Mouse (Mus musculus) MEL (cell line): Measurements from ENCODE around the gene Plcb1.

ENCODE experiments used
- EP300 ChIP-seq, 2 experiments: IDR thresholded peaks; 2 replicates each; pipeline ENCODE4 v1.6.1; 2011; ENCODE audit warnings: improper control_type of control experiment in 2 of 2, low read length in 2 of 2, low read depth in 1 of 2, mild to moderate bottlenecking in 1 of 2
- MAX ChIP-seq: IDR thresholded peaks from 2 replicates; pipeline ENCODE4 v1.6.1; 2011; ENCODE audit warnings: low read length, improper control_type of control experiment
- SIN3A ChIP-seq: IDR thresholded peaks from 2 replicates; pipeline ENCODE4 v1.6.1; 2012; ENCODE audit warnings: low read length, improper control_type of control experiment, inconsistent platforms
- ZC3H11A ChIP-seq: IDR thresholded peaks from 2 replicates; pipeline ENCODE4 v1.6.1; 2012; ENCODE audit warnings: low read depth, mild to moderate bottlenecking, inconsistent platforms, low read length, improper control_type of control experiment

DNA sequence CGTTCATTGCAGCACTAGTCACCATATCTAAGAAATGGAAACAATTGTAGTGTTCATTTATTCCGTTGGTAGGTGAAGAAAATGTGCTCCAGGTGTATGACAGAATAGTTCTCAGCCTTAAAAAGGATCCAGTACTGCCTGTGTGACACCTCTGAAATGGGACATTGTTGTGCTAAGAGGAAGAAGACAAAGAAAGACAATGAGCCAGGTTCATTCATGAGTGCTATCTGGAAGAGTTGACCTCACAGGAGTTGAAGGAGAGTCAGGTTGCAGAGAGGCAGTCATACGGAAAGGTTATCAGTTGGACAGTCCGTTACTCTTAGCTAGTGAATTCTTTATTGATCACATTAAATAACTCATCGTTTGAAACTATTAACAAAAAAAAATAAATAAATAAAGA, 286.6 kb downstream of the Plcb1 start:
- TF ChIP-seq EP300 (IDR thresholded peaks at IDR 0.05; ENCODE audit: low read depth in 1 of 2, low read length in 2 of 2) (no peak), SIN3A (no peak), MAX (no peak), ZC3H11A (no peak)
